Mouse (Mus musculus): ENCODE results near the gene Pgbd1. TPM values are rescaled to one million over a fixed set of nuclear protein-coding genes. Genes with fewer than 3 reads are reported as not detected.
A peak's percentile ranks its signal among the peaks of the same experiment; 100 is the strongest.

Pgbd1 gene
- total RNA-seq, 2 experiments from 2014 or later = 1.1 to 1.6 TPM

DNA sequence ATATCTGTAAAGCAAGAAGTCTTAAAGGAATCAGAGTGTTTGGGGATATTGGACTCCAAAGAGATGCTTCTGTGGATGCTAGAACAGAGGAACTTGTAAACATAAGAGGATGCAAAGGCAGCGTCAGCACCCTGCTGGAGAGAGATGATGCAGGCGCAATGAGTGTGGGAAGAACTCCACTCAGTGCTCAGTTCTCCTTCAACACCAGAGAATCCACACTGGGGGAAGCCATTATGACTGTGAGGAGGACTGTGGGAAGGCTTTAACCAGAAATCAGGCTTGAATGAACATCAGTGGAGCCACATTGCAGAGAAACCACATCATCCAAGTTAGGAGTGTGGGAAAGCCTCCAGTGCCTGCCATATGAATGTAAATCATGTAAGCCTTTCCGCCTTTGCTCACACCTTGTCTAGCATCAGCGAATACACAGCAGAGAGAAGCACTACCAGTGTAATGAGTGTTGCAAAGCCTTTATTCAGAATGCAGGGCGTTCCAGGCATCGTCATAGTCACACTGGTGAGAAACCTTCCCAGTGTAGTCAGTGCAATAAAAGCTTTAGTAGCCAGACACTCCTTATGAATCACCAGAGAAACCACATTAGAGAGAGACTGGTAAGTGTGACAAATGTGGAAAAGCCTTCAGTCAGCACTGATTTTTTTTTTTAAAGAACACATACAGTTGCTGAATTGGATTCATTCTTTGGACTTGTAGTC lies 23.4 kb downstream of the Pgbd1 start:
- no peak for DNase-seq (ENCODE audit: low spot score in 2 of 2)

DNA sequence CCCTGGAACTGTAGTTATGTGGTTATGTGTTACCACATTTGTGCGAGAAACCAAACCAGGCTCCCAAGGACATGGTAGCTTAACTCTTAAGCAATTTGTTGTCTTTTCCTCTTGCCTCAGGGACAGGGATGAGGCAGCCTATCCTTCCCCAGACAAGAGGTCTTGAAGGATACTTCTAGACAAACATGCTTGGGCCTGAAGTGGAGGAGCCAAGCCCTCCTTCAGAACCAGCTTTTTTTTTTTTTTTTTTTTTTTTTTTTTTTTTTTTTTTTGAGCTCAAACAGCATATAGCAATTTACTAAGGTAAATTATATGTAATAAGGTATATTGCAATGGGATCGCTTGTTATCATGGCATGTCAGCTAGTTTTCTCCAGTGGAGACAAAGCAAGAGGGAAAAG lies 25.1 kb downstream of the Pgbd1 start:
- no peak for DNase-seq (ENCODE audit: low spot score in 2 of 2)

DNA sequence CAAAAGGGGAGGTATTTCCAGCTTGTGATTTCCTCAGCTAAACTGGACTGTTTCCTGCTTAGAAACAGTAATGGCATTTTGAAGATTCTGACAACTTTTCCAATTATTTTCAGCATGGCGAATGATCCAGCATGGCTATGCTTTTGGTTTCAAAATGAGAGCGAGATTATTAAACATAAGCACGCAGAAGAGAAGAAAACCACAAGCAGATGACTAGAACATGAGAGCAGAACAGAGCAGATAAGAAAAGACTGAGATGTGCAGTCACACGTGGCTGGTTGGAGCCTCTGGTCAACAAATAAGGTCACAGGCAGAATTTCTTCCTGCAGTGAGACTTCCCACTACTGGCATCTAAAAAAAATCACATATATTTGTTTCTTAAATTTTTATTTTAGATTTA lies 25.6 kb downstream of the Pgbd1 start:
- no peak for DNase-seq (ENCODE audit: low spot score in 2 of 2)

DNA sequence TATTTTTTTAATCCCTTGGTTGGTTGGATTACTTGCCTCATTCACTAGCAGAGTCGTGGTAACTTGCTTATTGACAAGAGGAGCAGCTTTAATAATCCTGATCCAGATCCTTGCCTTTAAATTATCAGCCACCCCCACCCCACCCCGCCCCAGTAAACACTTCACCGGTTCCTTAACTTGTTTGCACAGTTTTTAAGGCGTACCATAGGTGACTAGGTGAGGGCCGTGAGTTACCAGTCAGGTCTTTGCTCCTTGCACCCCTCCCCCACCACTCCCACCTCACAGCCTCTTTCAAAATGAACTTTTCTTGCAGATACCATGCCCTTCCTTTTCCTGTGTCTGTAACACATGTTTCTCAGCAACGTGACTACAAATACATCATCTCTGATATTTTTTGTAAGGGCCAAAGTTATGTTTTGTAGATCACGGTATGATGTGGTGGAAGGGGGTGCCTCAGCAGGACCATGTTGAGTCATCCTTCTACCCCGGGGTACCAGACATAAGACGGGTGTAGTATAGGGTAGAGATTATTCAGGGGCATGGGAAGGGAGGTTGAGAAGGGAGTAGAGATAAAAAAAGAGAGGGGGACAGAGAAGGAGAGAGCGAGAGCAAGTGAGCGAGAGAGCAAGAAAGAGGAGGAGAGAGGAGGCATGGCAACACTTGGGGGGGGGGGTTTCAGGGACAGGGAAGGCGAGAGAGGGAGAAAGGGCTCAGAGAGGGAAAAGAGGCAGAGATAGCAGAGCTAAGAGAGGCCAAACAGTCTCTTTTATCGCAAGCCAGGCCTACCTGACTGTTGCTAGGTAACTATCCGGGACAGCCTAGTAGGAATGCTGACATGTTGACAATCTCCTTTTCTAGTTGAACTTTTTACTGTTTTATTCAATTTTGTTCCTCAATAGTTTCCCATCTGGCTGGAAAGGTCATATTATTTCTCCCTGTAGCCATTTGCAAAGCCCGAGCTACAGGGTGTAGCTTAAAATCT lies 26.3 kb downstream of the Pgbd1 start:
- DNase-seq (ENCODE audit: low spot score in 2 of 2) = no peak

DNA sequence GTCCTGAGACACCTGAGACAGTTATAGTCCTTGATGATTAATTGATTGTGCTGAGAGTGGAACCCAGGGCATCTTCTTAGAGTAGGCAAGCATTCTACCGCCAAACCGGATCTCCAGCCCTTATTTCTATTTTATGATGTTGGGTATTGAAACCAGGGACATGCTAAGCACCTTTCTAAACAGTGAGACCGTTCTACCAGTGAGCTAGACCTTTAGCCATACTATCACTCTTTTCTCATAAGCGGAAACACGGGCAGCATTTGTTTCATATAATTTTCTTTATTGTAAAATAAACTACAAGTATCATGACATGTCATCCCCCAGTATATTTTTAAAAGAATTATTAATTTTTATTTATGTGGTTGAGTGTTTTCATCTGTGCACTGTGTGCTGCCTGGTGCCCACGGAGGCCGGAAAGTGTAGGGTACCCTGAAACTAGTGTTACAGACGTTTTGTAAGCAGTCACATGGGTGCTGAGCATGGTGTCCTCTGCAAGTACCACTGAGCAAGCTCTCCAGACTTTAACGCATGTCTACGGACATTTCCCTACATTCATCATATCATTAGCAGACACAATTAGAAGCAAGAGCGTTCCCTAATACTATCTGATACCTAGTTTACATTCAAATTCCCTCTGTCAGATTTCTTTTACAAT lies 31.9 kb downstream of the Pgbd1 start:
- no peak for DNase-seq (ENCODE audit: low spot score in 2 of 2)

DNA sequence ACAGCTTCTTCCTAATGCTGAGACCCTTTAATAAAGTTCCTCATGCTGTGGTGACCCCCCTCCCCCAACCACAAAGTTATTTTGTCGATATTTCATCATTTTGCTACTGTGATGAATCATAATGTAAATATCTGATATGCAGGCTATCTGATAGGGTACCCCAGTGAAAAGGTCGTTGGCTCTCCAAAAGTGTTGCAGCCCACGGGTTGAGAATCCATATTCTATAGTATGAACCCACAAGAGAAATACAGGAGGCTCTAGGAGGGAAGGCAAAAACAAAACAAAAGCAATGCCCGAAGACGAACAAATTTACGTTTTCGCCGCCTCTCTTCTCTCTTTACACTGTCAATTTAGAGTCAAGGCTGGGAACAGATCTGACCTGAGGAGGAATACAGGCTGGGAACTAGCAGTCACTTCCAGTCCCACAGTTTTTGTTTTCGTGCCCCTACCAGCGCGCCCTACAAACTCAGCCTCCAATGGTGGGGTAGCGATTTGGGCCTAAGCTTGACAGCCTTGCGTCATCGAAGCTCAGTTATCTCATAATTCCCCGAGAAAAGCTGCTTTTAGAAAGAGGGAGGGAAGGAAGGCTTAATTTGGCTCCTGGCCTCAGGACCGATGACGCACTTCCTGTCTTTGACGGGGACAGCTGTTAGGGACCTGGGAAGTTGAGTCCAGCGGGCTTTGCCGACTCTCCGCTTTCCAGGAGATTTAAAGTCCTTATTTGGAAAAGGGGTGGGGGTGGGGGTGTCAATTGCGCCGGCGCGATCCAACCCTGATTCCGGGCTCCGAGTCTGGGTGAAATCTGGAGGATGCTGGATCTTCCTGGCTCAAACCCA lies 32.7 kb downstream of the Pgbd1 start:
- DNase-seq (ENCODE audit: low spot score in 2 of 2) = peak; percentile 86 to 93

DNA sequence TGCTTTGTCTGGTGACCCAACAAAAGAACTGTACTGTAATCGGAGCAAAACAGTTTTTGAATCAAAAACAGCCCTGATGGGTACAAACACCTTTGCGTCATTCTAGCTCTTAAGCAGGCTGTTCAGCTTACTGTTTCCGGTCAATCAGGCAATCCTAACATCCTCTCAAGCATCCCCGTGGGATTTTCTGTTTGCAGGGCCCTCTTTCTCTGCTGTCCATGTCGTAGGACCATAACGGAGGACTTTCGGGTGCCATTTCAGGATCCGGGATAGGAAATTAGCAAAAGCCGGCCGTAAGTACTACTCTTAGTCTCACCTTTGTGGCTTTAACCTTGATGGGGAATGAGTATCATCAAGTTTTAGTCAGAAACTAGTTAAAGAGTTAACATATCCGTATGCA lies 33.5 kb downstream of the Pgbd1 start:
- no peak for DNase-seq (ENCODE audit: low spot score in 2 of 2)

DNA sequence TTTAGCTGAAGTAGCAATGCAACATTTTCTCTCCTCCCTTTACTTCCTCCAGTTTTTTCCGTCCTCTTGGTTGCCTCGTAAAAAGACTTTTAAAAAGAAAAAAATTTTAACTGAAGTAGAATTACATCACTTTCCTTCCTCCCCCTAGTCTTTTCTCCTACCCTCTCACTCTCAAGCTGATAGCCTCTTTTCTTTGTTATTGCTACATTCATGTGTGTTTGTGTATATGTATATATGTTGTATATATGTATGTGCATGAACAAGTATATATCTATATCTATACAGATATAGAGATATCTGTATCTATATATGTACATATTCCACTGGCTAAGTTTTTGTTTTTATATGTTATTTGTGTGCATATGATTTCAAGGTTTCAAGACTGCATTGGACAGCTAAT lies 38.0 kb downstream of the Pgbd1 start:
- DNase-seq (ENCODE audit: low spot score in 2 of 2) = no peak

GRCm38 (mm10) chr13:21402287-21402846 lies 38.5 kb downstream of the Pgbd1 start, which contains the start of gene Zkscan3:
Gene Zkscan3 (minus strand): TSS chr13:21402755.
- peak; percentile 59 to 86 for DNase-seq (ENCODE audit: low spot score in 2 of 2)

DNA sequence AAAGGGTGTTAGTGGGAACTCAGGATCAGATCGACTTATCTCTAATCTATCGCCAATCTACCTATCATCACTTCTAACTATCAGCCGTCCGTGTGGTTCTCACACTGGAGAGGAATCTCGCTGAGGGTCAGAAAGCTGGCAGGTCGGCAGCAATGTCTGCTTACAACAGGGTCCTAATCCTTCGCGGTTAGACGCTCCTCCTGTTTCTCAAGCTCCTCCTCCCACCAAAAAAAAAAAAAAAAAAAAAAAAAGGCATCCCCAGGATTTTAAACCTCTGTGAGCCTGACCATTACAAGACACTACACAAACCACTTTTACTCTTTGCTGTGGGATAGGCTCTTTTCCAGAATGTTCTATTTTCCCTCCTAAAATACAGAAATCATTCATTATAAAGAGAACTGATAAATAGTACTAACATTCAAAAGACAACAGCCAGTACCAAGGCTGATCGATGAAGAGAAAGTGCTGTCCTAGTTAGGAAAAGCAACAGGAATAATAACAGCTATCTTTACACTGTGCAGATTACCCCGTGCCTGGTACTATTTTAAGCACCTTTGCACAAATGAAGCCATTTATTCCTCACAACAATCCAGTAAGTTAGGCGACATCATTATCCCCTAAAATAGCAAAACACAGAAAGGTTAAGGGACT lies 39.1 kb downstream of the Pgbd1 start:
- DNase-seq (ENCODE audit: low spot score in 2 of 2) = no peak

DNA sequence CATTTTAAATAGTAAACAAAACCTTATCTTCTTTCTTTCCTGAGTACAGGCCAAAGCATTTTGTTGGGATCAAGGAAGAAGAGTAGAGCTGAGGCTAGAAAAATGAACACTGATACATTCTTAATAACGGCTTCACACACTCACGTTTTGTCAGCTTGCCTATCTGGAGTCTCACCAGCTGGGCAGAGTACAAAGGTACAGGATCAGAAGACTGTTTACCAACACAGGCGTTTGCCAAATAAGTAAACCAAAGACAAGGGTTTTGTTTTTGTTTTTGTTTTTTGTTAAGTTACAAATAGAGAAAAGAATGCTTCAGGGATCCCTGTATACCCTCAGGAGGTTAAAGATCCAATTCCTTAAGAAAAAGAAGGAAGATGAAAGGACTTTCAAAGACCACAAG lies 39.7 kb downstream of the Pgbd1 start:
- DNase-seq (ENCODE audit: low spot score in 2 of 2) = no peak

DNA sequence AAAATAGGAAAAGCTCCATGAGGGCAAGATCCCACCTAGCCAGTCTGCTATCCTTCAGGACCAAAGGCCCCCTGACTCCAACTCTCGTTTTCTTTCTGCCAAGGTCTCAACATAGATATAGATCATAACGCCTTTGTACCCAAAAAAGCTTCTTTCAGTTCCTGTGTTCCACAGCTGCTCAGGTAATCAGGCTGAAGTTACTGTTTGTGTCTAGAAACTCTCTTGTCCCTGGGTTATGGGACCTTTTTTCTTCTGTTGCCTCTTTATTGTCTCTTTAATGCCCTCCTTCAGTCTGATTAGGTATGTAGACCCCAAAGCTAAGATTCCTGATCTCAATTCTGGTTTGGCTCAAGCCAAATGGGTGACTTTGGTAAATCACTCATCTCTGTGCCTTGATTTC lies 43.4 kb downstream of the Pgbd1 start:
- DNase-seq (ENCODE audit: low spot score in 2 of 2) = no peak

DNA sequence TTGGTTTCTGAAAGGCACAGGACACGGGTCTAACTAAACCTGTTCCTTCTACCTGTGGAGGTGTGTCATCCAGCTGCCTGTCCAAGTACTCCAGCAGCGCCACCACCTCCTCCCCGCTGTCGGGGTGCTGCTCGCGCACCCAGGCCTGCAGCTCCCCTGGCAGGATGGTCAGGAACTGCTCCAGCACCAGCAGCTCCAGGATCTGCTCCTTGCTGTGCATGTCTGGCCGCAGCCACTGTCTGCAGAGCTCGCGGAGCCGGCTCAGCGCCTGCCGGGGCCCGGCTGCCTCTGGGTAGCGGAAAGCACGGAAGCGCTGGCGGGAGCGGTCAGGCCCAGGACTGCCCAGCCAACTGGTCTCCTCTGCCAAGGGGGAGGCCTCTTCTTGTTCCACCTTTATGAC lies 44.8 kb downstream of the Pgbd1 start:
- peak in 1 of 2 experiments; percentile 3 for DNase-seq (ENCODE audit: low spot score in 2 of 2)

DNA sequence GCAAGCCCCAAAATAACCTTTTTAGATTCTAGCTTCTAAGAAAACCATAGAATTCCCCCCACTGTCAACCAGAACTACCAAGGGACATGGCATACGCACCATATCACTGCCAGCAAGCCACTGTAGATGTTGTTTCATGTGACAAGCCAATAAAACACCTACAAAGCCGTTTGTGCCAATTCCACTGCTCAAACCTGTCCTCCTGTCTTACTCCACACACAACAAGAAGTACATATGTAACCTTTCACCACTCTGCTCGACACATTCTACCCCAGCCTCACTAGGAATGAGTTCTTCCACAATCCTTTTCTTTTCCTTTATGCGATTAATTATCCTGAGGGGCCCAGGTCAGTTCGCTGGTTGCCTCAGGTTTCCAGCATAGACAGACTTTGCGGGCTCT lies 45.2 kb downstream of the Pgbd1 start:
- no peak for DNase-seq (ENCODE audit: low spot score in 2 of 2)

DNA sequence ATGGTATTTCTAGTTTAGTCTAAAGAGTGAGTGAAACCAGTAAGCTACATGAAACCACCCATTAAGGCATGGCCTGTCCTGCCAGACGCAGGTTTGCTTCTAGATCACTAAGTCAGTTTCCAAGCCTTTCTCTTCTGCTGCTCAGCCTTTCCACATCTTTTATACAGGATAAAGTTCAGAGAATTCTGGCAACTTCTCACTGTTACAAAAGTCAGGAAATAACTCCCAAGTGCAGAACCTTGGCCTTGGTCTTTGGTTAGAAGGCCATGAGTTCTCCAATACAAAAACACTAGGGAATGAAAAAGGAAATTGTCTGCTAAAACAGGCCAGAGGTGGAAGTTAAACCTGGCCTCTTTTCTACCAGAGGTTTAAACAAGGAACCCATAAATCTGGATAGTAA lies 45.6 kb downstream of the Pgbd1 start:
- no peak for DNase-seq (ENCODE audit: low spot score in 2 of 2)

DNA sequence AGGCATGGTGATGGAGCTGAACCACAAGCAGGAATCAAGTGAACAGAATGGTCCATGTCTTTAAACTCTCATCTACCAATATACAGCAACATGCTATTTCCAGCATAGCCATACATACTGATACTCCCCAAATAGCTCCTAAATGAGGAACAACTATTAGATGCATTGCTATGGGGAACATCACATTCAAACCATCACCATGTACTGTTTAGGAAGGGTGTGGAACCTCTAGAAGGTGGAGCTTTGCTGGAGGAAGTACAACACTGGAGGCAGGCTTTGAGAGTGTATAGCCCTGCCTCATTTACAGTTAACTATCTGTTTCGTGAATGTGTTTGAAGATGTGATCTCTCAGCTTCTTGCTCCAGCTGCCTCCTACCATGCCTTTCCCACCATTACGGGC lies 63.1 kb downstream of the Pgbd1 start:
- DNase-seq (ENCODE audit: low spot score in 2 of 2) = no peak

- DNase-seq (ENCODE audit: low spot score in 2 of 2) = no peak
Observed at GRCm38 (mm10) chr13:21372700-21373099, 68.2 kb downstream of the Pgbd1 start.
